Mouse (Mus musculus) heart, adult 2 months (tissue): ENCODE data around the gene Sept5.

ENCODE experiments used
- CTCF ChIP-seq: fragments of 200-600 bp; IDR thresholded peaks from 2 replicates; pipeline ENCODE4 v1.8.1; 2022; ENCODE audit warnings: antibody characterized with exemption, mild to moderate bottlenecking, moderate library complexity
- EP300 ChIP-seq: fragments of 200-500 bp; IDR thresholded peaks from 2 replicates; pipeline ENCODE4 v1.6.1; 2011; ENCODE audit warnings: low read depth, low read length, control low read depth; ENCODE audit not compliant: insufficient read depth
- POLR2A ChIP-seq: fragments of 200-500 bp; IDR thresholded peaks from 2 replicates; pipeline ENCODE4 v1.6.1; 2011; ENCODE audit warnings: mild to moderate bottlenecking, low read depth, low read length, control low read depth; ENCODE audit not compliant: insufficient read depth

DNA sequence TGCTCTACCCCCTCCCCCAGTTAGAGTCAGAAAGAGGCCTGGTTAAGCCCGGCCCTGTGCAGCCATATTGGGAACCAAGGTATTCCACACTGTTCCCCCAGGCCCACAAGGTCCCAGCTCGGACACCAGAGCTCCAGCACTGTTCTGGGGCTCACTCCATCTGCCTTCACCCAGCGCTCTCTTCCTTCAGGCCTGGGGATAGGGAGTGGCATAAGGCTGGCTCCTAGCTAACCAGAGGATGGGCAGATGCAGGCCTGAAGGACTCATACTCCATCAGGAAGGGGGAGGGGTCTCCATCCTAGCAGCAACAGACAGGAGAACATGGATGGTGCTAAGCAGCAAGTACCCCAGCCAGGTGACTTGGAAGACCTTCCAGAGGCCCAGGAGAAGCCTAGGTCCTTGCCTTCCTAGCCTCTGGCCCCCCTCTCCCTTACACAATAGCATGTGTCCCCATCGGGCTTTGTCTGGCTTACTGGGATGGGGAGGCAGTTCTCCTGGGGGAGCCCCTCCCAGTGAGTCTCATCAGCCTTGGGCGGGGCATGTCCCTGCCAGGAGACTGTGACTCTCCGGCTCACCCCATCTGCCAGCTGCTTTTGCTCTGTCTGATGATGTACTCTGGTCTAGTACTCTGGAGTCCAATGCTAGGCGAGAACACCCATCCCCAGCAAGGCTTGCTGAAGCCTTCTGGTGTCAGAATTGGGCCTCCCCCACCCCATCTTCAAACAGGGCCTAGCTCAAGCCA, 1.4 kb downstream of the Sept5 start:
- TF ChIP-seq POLR2A (no peak), CTCF (no peak), EP300 (no peak)
